Mouse (Mus musculus) liver, embryonic 14.5 days (tissue): ENCODE measurements around the gene Cpeb4. TPM values are rescaled to one million over a fixed set of nuclear protein-coding genes. Genes with fewer than 3 reads are reported as not detected.

Experiments
- ATAC-seq: fragments of 200-750 bp; cut with Nextera tagmentation; 2 replicates; pipeline ENCODE4 v1.8.0; 2017; ENCODE audit warnings: moderate number of reproducible peaks, mild to moderate bottlenecking, moderate library complexity; ENCODE audit not compliant: insufficient read depth
- DNase-seq, 3 experiments: peaks; one replicate each; pipeline ENCODE4 v3.0.0-alpha.2; 2012 to 2013; ENCODE audit warnings: low read depth in 3 of 3, low spot score in 3 of 3
- H3K27ac ChIP-seq: fragments of 300-500 bp; sonication (generic); 2 replicates; pipeline ENCODE4 v1.5.1; 2014; ENCODE audit warnings: moderate library complexity, mild to moderate bottlenecking, control low read depth, inconsistent platforms
- H3K27me3 ChIP-seq: fragments of 300-500 bp; sonication (generic); 2 replicates; pipeline ENCODE4 v1.6.1; 2014; ENCODE audit warnings: mild to moderate bottlenecking, low read length, moderate library complexity; ENCODE audit not compliant: control insufficient read depth, insufficient read depth
- H3K36me3 ChIP-seq: fragments of 300-500 bp; sonication (generic); replicated peaks from 2 replicates; pipeline ENCODE4 v1.6.1; 2014; ENCODE audit warnings: low read depth; ENCODE audit not compliant: control insufficient read depth, insufficient read depth
- H3K4me1 ChIP-seq, 2 experiments: fragments of 200-500 bp in 1 of 2; fragments of 300-500 bp in 1 of 2; sonication (generic) in 1 of 2; replicated peaks; 2 replicates each; pipeline ENCODE4 v1.6.1; 2012 to 2014; ENCODE audit warnings: antibody characterized with exemption in 1 of 2, inconsistent platforms in 1 of 2, low read length in 1 of 2; ENCODE audit not compliant: control insufficient read depth in 2 of 2, insufficient read depth in 2 of 2
- H3K4me2 ChIP-seq: fragments of 300-500 bp; sonication (generic); 2 replicates; pipeline ENCODE4 v1.6.1; 2014; ENCODE audit warnings: low read depth, mild to moderate bottlenecking, control low read depth, moderate library complexity
- H3K4me3 ChIP-seq, 2 experiments: fragments of 200-500 bp in 1 of 2; fragments of 300-500 bp in 1 of 2; sonication (generic) in 1 of 2; 2 replicates each; pipeline ENCODE4 v1.5.1; 2012 to 2014; ENCODE audit warnings: low read depth in 2 of 2, low read length in 2 of 2, mild to moderate bottlenecking in 2 of 2, control low read depth in 1 of 2, inconsistent platforms in 1 of 2, moderate library complexity in 1 of 2; ENCODE audit not compliant: insufficient read depth in 1 of 2
- H3K9ac ChIP-seq: fragments of 300-500 bp; sonication (generic); replicated peaks from 2 replicates; pipeline ENCODE4 v1.6.1; 2014; ENCODE audit warnings: mild to moderate bottlenecking, control low read depth, moderate library complexity
- H3K9me3 ChIP-seq: fragments of 300-500 bp; sonication (generic); 2 replicates; pipeline ENCODE4 v1.6.1; 2016; ENCODE audit warnings: low read length, mixed read lengths; ENCODE audit not compliant: control insufficient read depth
- CTCF ChIP-seq: IDR thresholded peaks from 2 replicates; pipeline ENCODE4 v1.5.1; 2016; ENCODE audit warnings: antibody characterized with exemption, low read depth, control low read depth
- EP300 ChIP-seq: IDR thresholded peaks from 2 replicates; pipeline ENCODE4 v1.6.1; 2016; ENCODE audit warnings: antibody characterized with exemption, low read depth
- WGBS: fragments of 180-500 bp; shearing (Covaris S2); extraction: QIAGEN DNeasy Blood & Tissue Kit; methylation state at CpG from one replicate; pipeline ENCODE4 v1.1.7; 2014; ENCODE audit not compliant: insufficient replicate concordance; 5-methylcytosine and 5-hydroxymethylcytosine counted together
- polyA plus RNA-seq, 2 experiments: library from polyadenylated mRNA; depleted of rRNA in 1 of 2; stranded (reverse) in 1 of 2; unstranded in 1 of 2; fragments of >200 nt; fragmentation: Nextera tagmentation in 1 of 2; extraction: Ambion mirVana in 1 of 2; gene quantifications; 2 replicates each; pipeline versions ENCODE4 v1.2.1 to v1.2.3; 2012 to 2014

Cpeb4 gene
- polyA plus RNA-seq, 2 experiments, result 25.1 to 29.4 TPM

DNA sequence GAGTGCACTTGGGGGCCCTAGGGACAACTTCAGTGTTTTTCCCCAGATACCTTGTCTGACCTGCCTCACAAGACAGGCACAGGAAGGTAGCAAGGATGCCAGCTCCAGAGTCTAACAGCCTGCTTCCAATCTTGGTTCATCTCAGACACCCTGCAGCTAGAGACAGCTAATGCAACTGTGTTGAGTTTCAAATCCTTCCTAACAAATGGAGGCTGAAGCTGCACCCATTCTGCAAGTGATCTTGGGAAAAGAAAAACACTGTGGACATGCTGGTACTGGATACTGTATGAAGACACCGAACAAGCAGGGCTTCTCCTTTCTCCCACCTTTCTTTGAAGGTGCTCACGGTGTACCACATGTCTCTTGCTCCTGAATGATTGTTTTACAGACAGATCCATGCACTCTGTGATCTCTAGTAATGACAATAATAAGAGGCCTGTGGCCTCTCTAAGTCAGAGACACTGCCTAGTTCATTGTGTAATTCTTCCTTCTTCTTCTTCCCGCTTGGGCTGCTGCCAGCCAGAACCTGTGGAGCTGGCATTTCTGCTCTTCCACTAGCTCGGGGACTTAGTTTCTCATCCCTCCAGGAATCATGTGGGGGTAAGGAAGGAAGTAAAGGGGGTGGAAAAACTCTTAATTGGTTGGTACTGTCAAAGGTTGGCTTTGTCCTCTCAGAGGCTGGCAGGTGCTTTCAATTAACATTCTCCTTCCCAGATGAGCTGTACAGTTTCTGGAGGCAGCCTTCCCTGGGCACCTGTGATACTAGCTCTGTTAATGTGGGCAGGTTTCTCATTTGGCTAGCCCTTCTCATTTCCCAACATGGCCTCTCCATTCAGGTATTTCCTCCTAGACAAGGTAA is 20.1 kb upstream of the Cpeb4 start:
- Histone ChIP-seq H3K4me1 (peaks cover 8 to 10% of the 10 kb centered on the region in 2 experiments), H3K4me3 (no peak overlapping the region), H3K36me3 (no peaks in the 10 kb centered on the region), H3K9me3 (no peaks in the 10 kb centered on the region), H3K27ac (no peak overlapping the region; the same call in 1 of the 2 replicates), H3K27me3 (no peaks in the 10 kb centered on the region), H3K9ac (no peak overlapping the region; the same call in 1 of the 2 replicates), H3K4me2 (no peak overlapping the region)
- no peak for ATAC-seq
- TF ChIP-seq EP300 (no peak), CTCF (no peak)
- WGBS, result 74% methylated on average over 4 of the region's 4 CpGs
- DNase-seq, result no peak

DNA sequence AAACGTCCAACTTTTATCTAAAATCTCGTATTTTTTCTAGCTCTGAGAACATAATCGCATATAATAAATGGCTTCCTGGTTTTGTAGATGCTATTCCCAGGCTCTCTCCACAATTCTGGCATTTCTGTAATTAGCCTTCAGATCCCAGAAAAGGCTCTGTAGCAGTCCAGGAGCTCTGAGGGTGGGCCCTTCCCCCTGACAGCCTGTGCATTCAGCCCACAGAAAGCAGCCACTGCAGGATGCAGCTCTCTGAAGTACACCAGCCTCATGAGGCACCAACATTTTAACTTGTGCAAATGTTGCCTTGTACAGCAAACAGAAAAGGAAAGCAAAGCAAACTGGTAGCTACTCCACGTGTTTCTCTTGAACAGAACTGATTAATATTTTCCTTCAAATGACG is 17.1 kb upstream of the Cpeb4 start:
- H3K4me3 ChIP-seq, result no peak overlapping the region
- WGBS, result 54% methylated on average over 5 of the region's 5 CpGs
- ATAC-seq (no peak), DNase-seq (no peak)
- no peak for TF ChIP-seq CTCF
- H3K9ac ChIP-seq, result no peak overlapping the region
- no peaks in the 10 kb centered on the region for H3K36me3 ChIP-seq
- peaks cover 8 to 10% of the 10 kb centered on the region in 2 experiments; a peak in 3 of 4 replicates for H3K4me1 ChIP-seq
- no peak overlapping the region for H3K27ac ChIP-seq
- no peak overlapping the region for H3K4me2 ChIP-seq
- H3K9me3 ChIP-seq, result no peaks in the 10 kb centered on the region
- no peaks in the 10 kb centered on the region for H3K27me3 ChIP-seq

DNA sequence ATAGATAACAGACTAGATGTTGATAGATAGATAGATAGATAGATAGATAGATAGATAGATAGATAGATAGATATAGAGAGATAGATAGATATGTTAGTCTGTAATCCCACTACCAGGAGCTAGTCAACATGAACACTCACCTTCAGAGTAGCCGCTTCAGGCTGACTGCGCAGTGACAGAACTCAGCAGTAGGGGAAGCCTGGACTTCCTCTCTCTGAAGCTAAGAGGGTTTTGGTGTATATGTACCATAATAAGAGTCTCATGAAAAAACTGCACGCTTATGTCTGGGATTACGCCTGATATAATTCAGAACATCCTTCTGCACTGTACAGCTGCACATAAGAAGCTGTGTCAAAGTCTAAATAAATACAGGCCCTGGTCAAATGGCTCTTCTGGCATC is 14.5 kb upstream of the Cpeb4 start:
- ATAC-seq, result no peak
- no peak overlapping the region for H3K9ac ChIP-seq
- H3K4me1 ChIP-seq, result peaks cover 24% of the 10 kb centered on the region in 2 experiments
- no peak overlapping the region for H3K27ac ChIP-seq
- H3K4me2 ChIP-seq, result no peak overlapping the region
- no peak for DNase-seq
- H3K27me3 ChIP-seq, result no peaks in the 10 kb centered on the region
- TF ChIP-seq CTCF, result no peak
- no peak for TF ChIP-seq EP300
- no peak overlapping the region for H3K4me3 ChIP-seq
- no peaks in the 10 kb centered on the region for H3K36me3 ChIP-seq
- no peaks in the 10 kb centered on the region for H3K9me3 ChIP-seq
- WGBS, result 57% methylated on average over 4 of the region's 4 CpGs

DNA sequence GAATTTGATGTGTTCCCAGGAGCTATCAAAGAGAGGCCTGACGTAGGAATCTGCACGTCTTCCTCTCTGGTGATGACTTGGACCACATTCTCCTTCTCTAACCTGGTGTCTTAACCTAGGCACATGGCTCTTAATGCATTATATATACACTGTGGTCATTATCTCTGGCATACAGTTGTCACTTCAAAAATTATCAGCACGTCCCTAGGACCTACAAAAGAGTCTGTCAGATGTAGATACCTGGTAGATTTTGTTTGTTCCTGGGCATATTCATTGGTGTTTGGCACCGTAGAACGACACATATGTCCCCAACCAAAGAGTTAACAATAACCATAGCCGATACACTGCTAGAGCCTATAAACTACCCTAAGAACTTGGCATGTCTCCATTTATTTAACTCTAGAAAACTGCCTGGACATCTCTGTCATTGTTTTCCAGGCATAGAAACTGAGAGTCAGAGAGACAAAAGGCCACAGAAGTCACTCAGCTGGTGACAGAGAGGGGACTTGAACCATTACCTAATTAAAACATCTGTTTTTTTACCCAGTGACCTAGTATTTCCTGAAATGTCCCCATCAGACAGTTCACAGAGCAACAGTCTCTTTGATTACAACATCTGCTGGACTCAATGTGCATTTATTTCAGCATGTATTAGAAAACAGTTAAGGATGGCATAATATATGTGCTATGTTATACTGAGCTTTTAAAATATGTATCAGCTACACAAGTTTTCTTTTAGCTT is 10.7 kb upstream of the Cpeb4 start:
- Histone ChIP-seq H3K4me1 (peaks cover 33 to 35% of the 10 kb centered on the region in 2 experiments), H3K9me3 (no peaks in the 10 kb centered on the region), H3K4me2 (peak overlapping the region; percentile 59), H3K27me3 (no peaks in the 10 kb centered on the region), H3K4me3 (no peak overlapping the region; a peak in 1 of 4 replicates), H3K27ac (peak overlapping the region; percentile 96), H3K36me3 (no peaks in the 10 kb centered on the region), H3K9ac (peak overlapping the region; percentile 63)
- DNase-seq, result peak; percentile 83 to 87 (median 86)
- 15% methylated on average over 6 of the region's 6 CpGs for WGBS
- ATAC-seq, result peak; percentile 99
- TF ChIP-seq EP300 (peak; percentile 100), CTCF (no peak)

DNA sequence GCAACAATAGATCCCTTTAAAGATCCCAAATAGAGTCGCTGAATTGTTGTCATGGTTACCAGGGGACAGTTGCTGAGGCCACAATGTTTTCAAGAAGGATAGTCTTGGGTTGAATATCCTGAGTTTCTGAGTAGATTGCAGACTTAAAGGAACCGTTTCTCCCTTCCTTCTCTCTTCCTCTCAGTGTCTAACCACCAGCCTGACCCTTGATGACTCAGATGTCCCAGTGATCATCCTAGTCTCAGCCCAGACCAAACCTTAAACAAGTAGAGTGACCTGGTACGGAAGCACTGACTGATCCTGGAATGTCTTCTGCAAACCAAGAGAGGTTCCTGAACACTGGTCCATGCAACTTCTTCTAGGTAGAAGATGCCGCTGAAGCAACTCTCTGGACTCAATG is 4.0 kb upstream of the Cpeb4 start:
- ATAC-seq (no peak), DNase-seq (no peak)
- H3K27ac ChIP-seq, result no peak overlapping the region
- peaks cover 32 to 41% of the 10 kb centered on the region in 2 experiments for H3K4me1 ChIP-seq
- TF ChIP-seq CTCF, result no peak
- TF ChIP-seq EP300, result no peak
- no peak overlapping the region for H3K4me3 ChIP-seq
- H3K9ac ChIP-seq, result no peak overlapping the region
- no peaks in the 10 kb centered on the region for H3K27me3 ChIP-seq
- 57% methylated on average over 4 of the region's 4 CpGs for WGBS
- H3K4me2 ChIP-seq, result no peak overlapping the region
- H3K36me3 ChIP-seq, result peaks cover 10% of the 10 kb centered on the region
- H3K9me3 ChIP-seq, result no peaks in the 10 kb centered on the region
